Mouse (Mus musculus) cerebellum, adult 11-12 months (tissue): ENCODE measurements around the gene Slc5a1.

ENCODE experiments used
- DNase-seq: peaks from one replicate; pipeline ENCODE4 v3.0.0; 2022

Gene Slc5a1

DNA sequence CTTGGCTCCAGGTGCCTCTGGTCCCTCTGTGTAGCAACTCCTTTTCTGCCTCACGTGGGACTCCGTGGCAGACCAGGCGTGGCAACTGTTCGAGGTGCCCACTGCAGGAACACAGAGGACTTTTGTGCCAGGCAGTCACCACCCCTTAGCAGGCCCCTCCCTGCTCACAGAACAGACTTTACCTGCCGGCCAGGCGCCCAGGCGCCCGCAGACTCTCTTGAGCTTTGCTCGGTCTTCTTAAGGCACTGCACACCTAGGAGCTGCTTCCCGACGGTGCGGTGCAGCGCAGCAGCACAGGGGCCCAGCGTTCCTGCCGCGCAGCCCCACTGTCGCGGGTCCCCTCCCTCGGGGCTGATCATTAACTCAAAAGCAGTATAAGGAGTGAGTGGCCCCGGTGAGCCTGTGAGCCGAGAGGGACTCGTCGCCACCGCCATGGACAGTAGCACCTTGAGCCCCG, at the start of gene Slc5a1:
Gene Slc5a1, plus strand, starts transcription at position 195 of the 457 bp plus-strand sequence.
- DNase-seq = no peak

DNA sequence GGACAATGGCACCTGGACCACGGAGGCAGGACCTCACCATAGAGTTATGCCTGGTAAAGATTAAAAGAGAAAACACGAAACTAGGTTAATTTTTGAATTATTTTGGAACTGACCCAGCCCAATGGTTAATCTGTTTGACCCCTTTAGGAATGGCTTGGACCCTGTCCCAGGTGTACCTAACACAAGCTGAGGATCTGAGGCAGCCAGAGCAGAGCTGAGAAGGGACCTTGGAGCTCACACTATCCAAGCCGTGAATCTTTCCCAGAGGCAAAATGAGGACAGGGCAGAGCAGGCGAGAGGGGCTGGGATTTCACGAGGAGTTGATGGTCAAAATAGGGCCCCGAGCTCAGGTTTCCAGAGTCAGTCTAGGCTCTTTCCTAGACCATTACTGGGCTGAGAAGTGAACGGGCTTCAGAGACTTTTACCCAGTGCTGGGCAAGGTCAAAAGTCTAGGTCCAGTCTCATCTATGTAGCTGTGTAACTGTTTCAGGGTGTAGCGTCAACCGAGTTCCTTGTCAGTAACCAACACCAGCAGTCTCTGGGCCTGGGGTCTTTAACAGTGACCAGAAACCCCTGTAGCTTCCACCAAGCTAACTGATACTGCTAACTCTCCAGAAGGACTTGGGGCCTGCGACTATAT, 47.8 kb upstream of the Slc5a1 start:
- no peak for DNase-seq

DNA sequence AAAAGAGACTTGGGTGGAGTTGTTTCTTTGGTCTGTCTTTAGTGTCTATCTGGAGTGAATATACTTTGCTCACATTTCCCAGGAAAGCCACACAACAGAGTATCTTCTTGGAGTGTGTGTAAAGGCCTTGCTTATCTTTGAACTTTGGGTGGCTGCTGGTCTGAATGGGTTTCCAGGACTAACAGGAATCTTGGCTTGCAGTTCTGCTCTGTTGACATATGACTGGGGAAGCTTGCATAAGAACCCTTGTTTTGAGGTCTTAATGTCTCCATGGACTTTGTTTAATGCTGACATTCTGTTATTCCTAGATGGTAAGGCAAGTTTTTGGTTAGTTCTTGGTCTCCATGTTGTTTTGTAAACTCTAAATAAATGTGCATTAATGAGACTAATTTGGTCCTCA, 33.9 kb upstream of the Slc5a1 start:
- DNase-seq = no peak

DNA sequence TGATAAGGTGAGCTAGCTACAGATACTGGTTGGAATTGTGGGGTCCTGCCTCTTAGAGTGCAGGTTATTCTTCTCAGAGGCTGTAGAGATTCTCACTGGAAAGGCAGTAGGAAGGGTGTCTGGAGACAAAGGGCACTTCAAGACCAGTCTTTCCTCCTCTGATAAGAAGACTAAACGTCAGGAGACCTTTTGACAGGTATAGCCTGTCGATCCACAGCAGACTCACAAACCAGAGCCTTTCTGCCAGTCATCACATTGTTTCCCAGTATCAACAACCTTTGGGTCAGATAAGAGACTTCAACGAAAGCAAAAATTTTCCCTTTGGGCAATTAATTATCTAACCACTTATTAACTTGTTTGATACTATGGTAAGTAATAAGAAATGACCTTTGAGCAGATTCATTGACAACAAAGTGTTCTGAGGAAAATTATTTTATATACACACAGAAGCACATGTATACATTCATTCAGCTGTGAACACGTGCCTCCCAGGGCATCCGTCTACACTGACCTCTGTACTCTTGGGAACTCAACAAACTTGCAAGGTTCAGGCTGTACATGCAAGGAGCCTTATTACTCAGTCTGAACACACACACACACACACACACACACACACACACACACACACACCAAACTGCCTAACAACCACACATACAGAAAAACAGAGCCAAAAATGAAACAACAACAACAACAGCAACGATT, 27.4 kb upstream of the Slc5a1 start:
- no peak for DNase-seq

DNA sequence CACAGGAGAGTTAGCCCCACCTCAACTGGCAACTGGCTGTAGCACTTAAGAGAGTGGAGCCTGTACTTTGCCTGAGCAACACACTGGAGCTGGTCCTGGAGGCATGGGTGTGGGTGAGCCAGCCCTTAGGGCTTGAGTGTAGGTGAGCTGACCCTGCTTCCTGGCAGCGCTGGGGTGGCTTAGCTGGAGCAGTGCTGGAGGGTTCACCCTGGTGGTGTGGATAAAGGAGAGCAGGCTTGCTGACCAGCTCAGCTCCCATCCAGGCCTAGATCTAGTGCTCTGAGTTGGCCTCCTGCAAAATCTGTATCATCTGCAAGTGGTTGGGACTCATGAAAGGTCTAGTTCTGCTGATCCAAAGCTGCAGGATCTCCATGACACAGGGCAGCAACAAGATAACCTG, 21.1 kb upstream of the Slc5a1 start:
- no peak for DNase-seq

DNA sequence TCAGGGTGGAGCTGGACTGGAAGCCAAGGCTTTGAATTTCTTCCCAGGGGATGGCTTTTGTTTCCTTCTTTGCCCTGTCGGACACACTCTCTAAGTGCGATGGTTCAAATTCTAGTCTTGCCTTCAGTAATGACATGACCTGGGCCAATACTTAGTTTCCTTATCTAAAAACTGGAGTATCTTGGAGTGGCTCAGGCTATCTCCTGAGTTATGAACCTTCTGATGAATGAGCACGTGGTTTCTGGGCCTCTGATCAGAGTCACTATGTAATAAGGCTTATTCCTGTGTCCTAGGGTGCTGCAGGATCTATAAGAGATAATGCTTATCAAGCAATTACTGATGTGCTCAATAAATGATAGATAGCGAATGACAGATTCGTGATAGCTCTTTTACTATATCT, 19.4 kb upstream of the Slc5a1 start:
- DNase-seq = no peak

DNA sequence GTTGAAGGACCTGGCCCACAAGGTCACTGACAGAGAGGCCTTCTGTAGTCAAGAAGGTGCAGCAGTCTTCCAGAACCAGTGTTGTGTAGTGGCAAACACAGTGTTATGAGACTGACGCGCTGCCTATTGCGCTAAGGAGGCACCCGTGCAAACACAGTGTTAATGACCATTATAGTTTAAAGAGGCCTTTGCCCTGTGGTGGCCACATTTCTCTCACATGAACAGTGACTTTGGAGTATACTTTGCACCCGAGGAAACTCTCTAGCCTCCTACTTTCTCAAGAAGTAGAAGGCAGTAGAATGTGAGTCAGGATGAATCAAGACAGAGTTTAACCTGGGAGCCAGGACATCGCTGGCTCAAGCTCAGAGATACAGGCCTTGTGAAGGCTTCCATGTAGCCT, 12.7 kb upstream of the Slc5a1 start:
- no peak for DNase-seq

DNA sequence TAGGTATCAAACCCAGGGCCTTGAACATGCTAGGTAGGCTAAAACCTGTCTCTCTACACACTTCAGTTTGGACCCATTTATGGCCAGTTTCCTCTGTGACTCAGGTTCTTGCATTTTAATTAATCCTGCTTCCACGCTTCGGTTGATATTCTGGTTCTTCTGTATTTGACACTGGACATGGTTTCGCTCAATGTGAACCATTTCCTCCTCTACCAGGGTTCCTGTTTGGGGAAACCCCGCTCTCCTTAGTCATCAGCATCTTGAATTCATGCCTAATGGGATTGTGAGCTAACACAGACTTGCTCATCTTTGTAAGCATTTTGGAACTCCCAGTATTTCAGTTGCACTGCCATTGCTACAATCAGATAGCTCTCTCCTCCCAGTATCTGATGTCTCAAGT, 8.7 kb upstream of the Slc5a1 start:
- DNase-seq = no peak

DNA sequence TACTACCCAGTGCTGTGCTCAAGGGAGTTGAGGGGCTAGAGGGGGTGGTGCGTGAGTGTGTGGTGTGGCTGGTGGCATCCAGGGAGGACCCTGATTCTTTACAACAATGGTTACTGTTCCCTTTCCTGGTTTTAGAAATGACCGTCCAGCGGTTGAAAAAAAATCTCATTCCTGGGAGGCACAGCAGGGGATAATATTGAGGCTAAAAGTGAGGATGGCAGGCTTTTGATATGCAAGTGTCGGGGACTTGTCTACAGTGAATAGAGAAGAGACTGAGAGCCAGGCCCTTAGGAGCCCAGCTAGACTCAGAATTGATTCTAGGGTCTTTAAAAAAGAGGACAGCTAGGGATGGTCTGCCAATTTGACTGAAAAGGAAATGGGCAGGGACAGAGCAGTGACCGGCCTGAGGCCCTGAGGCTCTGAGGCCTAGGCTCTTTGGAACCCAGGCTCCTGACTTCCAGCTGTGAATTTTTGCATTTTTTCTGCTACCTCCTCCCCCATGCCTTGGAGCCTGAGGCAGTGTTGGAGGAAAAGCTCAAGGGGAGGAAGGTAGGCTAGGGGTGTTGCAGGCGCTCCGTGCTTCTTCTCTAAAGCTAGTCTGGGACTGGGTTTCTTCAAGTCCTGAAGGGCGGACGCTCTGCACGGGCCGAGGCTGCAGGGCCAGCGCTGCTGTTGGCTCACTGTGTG, 1.5 kb upstream of the Slc5a1 start:
- DNase-seq = no peak

DNA sequence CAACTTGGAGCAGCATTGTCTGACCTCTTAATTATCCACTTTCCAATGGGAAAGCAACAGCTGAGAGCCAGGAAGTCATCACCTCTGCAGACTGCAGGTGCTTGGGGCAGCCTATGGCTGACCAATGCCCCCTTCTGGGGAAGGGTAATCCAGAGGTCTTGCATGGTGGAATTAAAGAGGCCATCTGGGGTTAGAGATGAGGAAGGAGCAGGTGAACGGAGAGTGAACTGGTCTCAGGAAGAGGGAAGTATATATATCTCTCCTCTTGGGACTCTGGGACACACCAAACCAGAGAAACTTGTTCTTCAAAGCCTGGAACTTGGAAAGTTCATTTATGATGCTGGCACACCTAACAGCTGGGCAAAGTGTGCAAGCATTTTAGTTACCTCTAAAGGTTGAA, 857 bp downstream of the Slc5a1 start:
- DNase-seq = no peak

DNA sequence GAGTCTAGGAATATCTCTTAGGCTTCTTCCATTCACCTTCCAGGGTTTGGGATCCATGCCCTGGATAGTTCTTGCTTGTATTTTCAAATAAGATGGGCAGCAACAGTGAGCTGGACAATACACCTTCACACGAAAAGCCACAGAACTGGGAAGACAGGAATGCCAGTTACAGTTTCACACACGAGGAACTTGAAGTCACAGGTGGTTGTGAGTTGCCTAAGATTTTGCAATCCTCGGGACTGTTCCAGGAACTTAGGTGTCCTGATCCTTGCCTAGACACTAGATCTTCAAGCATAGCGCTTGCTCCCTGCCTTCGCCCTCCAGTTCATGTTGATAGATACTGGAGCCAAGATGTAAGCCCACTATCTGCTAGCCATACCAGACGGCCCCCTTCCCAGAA, 1.6 kb downstream of the Slc5a1 start:
- no peak for DNase-seq

DNA sequence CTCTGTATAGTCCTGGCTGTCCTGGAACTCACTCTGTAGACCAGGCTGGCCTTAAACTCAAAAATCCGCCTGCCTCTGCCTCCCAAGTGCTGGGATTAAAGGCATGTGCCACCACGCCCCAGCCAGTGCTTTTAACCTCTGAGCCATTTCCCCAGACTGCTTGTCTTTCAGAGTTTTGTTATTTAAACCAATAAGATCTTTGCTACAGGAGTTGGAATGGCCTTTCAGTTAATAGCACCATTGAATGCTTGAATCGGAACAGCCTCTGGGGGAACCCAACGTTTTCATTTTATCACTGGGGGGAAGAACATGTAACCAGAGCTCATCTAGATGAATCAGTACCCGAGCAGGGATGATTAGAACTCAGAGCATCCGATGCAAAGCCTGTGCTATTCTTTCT, 3.0 kb downstream of the Slc5a1 start:
- no peak for DNase-seq

DNA sequence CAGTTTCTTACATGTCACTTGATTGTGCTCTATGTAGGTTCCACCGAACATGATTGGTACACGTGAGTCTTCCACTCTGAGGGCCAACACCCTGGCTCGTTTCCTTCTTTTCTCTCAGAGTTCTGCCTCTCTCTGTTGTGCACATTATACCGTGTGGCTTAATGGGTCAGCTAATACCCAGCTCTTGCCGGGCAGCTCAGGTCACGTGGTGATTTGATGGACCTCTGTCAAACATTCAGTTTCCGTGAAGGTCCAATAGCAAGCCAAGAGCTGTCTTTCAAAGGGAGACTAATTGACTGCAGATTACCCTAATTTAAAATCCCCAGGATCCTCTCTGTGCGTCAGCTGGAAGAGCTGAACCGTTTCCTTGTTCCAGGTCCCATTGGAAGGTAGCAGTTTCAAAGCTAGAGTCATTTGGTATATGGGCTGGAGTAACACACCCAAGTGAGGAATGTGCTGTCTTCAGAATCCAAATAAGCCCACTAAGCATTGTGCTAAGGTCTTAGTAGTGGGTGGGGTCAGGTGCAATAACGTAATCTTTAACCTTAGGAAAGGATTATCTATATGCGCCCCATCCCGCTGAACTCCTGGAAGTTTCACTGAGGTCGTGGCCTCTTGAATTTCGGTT, 3.9 kb downstream of the Slc5a1 start:
- DNase-seq = no peak

DNA sequence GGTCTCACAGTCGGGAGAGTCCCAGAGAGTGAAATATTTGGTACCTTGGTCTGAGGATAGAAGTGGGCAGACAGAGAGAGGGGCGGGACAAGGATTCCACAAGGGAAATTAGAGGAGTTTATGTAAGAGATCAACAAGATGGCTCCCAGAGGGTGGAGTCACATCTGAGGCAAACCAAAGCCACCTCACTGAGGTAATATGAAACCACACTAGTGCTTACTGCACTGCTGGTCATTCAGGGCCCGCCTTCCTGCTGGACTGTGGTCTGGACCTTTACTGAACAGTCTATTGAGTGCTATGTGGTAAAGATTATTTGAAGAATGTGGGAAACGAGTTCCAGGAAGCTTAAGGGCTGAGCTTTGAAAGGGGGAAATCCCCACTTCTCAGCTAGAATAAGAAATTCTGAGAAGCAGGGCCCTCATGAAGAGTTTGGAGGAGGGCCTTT, 17.9 kb downstream of the Slc5a1 start:
- DNase-seq = no peak

DNA sequence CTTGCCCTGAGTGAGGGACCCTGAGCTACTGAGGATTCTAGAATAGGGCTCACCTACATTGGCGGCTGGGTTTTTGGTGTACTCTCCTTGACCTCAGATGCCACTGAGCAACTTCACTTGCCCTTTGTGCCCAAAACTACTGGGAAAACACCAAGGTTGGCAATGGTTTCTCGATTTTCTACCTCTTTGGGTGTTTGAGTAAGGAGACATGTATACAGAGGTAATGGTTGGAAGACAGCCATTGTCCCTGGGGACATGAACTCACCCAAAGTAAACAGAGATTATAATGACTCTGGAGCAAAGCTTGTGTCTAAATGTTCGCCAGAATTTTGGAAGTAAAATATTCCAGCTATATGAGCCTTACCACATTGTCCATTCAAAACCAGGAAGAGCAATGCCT, 19.6 kb downstream of the Slc5a1 start:
- no peak for DNase-seq

DNA sequence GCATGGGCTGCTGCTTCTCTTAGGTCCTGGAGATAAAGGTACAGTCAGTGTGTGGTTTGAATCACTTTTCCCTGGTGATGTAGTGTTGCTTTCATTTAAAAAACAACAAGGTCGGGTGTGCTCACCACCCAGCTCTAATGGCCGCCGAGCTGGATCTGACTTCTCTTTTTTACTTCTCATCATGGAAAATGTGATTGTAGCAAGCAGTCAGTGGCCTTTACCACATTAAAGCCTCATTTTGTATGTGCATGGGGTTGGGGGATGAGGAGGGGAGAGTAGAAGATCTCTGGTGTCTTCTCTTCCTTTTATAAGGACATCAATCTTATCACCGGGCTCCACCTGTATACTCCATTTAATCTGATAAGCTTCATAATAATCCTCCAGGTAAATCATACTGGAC, 21.3 kb downstream of the Slc5a1 start:
- no peak for DNase-seq

DNA sequence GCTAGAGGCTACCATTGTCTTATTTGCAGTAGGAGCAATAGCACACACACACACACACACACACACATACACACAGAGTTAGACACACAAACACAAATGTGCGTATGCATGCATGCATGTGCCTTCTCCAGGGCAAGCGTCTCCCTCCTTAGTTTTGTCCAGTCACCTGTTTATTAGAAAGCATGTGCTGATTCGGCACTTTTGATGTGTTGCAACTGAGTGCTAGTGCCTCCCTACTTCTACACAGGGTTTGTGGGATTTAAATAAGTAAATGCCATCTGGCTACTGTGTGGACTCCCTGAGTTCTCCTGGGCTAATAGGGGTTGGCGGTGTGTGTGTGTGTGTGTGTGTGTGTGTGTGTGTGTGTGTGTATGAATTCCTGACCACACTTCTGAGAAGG, 30.1 kb downstream of the Slc5a1 start:
- no peak for DNase-seq

DNA sequence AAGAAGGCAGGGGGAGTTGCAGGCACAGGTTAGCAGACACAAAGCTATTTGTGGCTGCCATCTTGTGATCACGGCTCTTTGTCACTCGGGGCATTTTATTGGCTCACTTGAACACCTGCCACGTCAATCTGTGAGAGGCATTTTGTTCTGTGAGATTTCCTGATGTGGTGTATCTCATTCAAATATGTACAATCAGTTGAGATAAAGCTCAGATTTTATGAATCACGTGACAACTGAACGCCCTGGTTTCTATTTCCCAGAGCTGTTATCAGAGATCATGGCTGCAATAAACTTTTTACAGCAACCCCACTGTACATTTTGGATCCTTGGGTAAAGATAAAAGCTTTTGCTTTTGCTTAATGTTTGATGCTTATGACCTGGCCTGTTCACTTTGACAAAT, 31.6 kb downstream of the Slc5a1 start:
- DNase-seq = no peak

DNA sequence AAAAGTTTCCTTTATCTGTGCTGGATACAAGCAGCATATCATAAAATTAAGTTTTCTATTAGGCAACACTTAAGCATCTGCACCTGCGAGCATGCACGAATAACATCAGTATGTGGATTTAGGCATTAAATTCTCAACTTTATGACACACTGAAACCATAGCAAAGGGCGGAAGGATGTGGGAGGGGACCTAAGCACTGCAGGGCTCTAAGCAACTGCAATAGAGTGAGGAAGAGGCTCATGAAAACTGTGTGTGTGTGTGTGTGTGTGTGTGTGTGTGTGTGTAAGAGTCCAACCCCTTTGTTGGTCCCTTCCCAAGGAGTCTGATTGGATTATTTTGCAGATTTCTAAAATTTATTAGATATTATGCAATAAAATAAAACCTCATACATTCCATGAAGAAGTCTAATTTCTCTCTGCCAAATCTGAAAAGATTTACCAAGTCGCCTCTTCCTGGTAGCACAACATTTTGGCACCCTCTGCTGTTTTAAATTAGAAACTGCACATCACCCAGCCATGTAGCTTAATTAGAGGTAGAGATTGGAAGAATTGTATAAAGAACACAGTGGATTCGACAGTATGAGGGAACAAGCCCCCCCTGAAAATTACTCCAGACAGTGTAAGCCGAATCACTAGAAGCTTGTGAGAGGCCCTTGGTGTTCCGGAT, 38.9 kb downstream of the Slc5a1 start:
- DNase-seq = peak; percentile 7

DNA sequence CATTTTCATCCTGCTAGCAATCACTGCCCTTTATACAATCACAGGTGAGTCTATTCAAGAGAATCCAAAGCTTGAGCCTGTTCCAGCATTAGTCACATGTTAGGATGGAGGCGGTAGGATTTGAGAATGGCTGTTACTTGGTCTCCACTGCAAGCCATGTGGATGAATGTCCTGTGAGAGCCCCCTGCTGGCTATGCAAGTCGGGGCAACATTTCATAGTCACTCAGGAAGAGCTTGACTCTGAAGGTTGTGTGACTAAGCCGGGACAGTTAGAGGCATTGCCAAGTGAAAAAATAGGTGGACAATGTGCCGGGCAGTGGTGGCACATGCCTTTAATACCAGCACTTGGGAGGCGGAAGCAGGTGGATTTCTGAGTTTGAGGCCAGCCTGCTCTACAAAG, 40.0 kb downstream of the Slc5a1 start:
- DNase-seq = no peak

DNA sequence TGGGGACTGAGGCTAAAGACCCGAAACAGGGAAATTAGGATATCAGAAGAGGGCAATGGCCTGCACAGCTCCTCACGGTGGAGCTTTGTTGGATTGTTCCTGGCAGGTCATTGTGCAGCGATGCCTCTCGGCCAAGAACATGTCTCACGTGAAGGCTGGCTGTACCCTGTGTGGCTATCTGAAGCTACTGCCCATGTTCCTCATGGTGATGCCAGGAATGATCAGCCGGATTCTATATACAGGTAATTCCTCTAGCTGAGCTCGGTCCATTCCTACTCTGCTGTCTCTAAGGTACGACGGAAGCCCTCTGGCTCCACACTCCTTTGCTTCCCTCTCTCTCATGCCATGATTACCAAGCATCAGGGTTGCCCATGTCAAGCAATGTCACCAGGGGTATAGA, 42.8 kb downstream of the Slc5a1 start:
- DNase-seq = no peak

DNA sequence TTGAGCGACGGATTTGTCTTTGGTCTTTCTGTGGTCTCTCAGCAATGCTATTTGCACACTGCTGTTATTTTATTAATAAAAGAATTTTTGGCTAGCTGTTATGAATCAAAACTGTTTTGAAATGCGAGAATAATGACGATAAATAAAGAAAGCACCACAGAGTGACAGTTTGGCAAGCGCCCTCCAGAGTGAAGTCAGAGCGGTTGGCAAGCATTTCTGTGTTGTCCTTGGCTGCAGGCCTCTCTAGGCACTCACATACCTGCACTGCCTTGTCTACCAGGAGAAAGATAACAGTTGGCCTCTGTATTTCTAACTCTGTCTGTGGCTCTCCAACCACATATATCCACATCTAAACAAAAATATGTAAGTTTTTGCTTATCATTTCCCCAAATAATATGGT, 43.7 kb downstream of the Slc5a1 start:
- DNase-seq = no peak

DNA sequence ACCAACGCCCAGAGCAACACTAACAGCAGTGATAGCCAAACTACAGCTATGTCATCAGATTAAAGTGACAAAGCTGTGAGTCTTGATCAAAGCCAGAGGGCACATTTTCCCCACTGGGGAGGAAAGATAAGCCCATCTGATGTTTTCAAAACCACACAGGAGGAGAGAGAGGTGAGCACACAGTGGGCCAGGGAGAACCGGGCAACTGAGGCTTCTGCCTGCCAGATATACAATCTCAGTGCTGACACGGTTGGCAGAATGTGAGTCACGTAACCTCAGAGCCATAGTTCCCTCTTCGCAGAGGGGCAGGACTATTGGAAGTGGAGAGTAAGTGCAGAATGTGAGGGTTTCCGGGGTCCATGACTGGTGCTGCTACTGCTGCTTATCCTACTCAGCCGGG, 89.5 kb downstream of the Slc5a1 start:
- no peak for DNase-seq
